In genomic region chr5:139977476-139977875, GRCm38 (mm10) we compare ENCODE assay signal across 15 mouse cellular contexts.
"Had no signal": no experiment of that assay in that cellular context is flagged by ENCODE, and none has a peak within 500 bp of the region (broad histone marks: within the 10 kb centered on the region; RNA-seq: fewer than 3 reads in every experiment).

No protein-coding gene starts in this region.

- H3K27ac ChIP-seq: neural tube, embryonic 15.5 days; stomach, embryonic 15.5 days; stomach, postnatal 0 days had no signal

- DNase-seq: retina, postnatal 1 day; right cerebral cortex, adult 18-20 months; right cerebral cortex, postnatal 14 days; right cerebral cortex, postnatal 25 days; right cerebral cortex, postnatal 4 days; spleen, adult 18-20 months; thymus, adult 18-20 months; thymus, adult 2 months; thymus, postnatal 14 days; thymus, postnatal 25 days; thymus, postnatal 36 days; thymus, postnatal 4 days had no signal

- H3K36me3 ChIP-seq: neural tube, embryonic 15.5 days; stomach, embryonic 15.5 days had no signal

- H3K4me3 ChIP-seq: neural tube, embryonic 15.5 days; stomach, embryonic 15.5 days had no signal

- H3K9ac ChIP-seq: neural tube, embryonic 15.5 days; stomach, embryonic 15.5 days had no signal

- H3K4me2 ChIP-seq: neural tube, embryonic 15.5 days; stomach, embryonic 15.5 days had no signal

- H3K4me1 ChIP-seq: stomach, embryonic 15.5 days had no signal

- H3K9me3 ChIP-seq: neural tube, embryonic 15.5 days; stomach, embryonic 15.5 days had no signal
